Mouse (Mus musculus) large intestine, adult 2 months (tissue): Measurements from ENCODE around the gene Pnmal1. TPM values are rescaled to one million over a fixed set of nuclear protein-coding genes. Genes with fewer than 3 reads are reported as not detected.
"Not testable (repeated sequence)": the region's sequence is repeated elsewhere in the genome, so short reads cannot be mapped to it uniquely, and the experiment has no call there.

Experiments
- DNase-seq: peaks from one replicate; pipeline ENCODE4 v3.0.0-alpha.2; 2012; ENCODE audit warnings: low read depth, low spot score
- WGBS: fragments of 180-500 bp; shearing (Covaris S2); methylation state at CpG from one replicate; pipeline ENCODE4 v1.1.7; 2018; 5-methylcytosine and 5-hydroxymethylcytosine counted together
- polyA plus RNA-seq: library from polyadenylated mRNA; depleted of rRNA; stranded (reverse); fragments of >200 nt; gene quantifications from 2 replicates; pipeline ENCODE4 v1.2.3, GENCODE M21; 2012

Gene Pnmal1
- polyA plus RNA-seq, 1 experiment = 0.43 TPM

- DNase-seq = no peak
- WGBS = 84% methylated on average over 8 of the region's 8 CpGs
Measured at GRCm38 (mm10) chr7:16948923-16949458, 10.5 kb upstream of the Pnmal1 start.

GRCm38 (mm10) chr7:16949908-16950841, 9.3 kb upstream of the Pnmal1 start:
- DNase-seq = no peak
- WGBS = 11% methylated on average over 29 of the region's 29 CpGs

- DNase-seq = no peak
- WGBS = 21% methylated on average over 18 of the region's 18 CpGs
Measured at GRCm38 (mm10) chr7:16950861-16951635, 8.4 kb upstream of the Pnmal1 start.

- not testable (repeated sequence) for DNase-seq
- 57% methylated on average over 2 of the region's 2 CpGs for WGBS
Measured at GRCm38 (mm10) chr7:16953776-16954175, 5.7 kb upstream of the Pnmal1 start.

GRCm38 (mm10) chr7:16955712-16956111, 3.8 kb upstream of the Pnmal1 start:
- no peak for DNase-seq
- 85% methylated on average over 4 of the region's 4 CpGs for WGBS

- DNase-seq = no peak
- 64% methylated on average over 15 of the region's 15 CpGs for WGBS
Measured at GRCm38 (mm10) chr7:16956410-16957265, 2.8 kb upstream of the Pnmal1 start.

GRCm38 (mm10) chr7:16961678-16962077, 2.2 kb downstream of the Pnmal1 start:
- DNase-seq = no peak
- WGBS = 30% methylated on average over 5 of the region's 5 CpGs

GRCm38 (mm10) chr7:16968414-16968813, 8.9 kb downstream of the Pnmal1 start:
- WGBS = 54% methylated on average over 6 of the region's 6 CpGs
- DNase-seq = no peak

GRCm38 (mm10) chr7:16971160-16971559, 11.7 kb downstream of the Pnmal1 start:
- WGBS = 74% methylated on average over 3 of the region's 3 CpGs
- no peak for DNase-seq

GRCm38 (mm10) chr7:16974018-16974417, 14.5 kb downstream of the Pnmal1 start:
- DNase-seq = no peak
- 47% methylated on average over 6 of the region's 6 CpGs for WGBS

GRCm38 (mm10) chr7:16976298-16976697, 16.8 kb downstream of the Pnmal1 start:
- 76% methylated on average over 8 of the region's 8 CpGs for WGBS
- DNase-seq = no peak

GRCm38 (mm10) chr7:16978173-16978572, 18.7 kb downstream of the Pnmal1 start:
- WGBS = 64% methylated on average over 6 of the region's 6 CpGs
- no peak for DNase-seq

GRCm38 (mm10) chr7:16978593-16978992, 19.1 kb downstream of the Pnmal1 start:
- DNase-seq = no peak
- 92% methylated on average over 3 of the region's 3 CpGs for WGBS

GRCm38 (mm10) chr7:16980348-16980747, 20.9 kb downstream of the Pnmal1 start:
- no peak for DNase-seq
- WGBS = under 1% methylated on average over 12 of the region's 12 CpGs

- WGBS = 42% methylated on average over 26 of the region's 26 CpGs
- no peak for DNase-seq
Measured at GRCm38 (mm10) chr7:16982859-16983568, 23.5 kb downstream of the Pnmal1 start, which contains the start of gene Gm42372. Gm42372 (plus strand) TSS chr7:16983086.

GRCm38 (mm10) chr7:16987541-16988149, 28.2 kb downstream of the Pnmal1 start:
- DNase-seq = no peak
- WGBS = 52% methylated on average over 7 of the region's 7 CpGs

GRCm38 (mm10) chr7:16988405-16988804, 28.9 kb downstream of the Pnmal1 start:
- WGBS = 30% methylated on average over 3 of the region's 3 CpGs
- no peak for DNase-seq

- 49% methylated on average over 15 of the region's 15 CpGs for WGBS
- DNase-seq = no peak
Measured at GRCm38 (mm10) chr7:16990006-16990744, 30.7 kb downstream of the Pnmal1 start.
